Mouse (Mus musculus) ES-E14 (cell line): Measurements from ENCODE around the gene Akap5. TPM values are rescaled to one million over a fixed set of nuclear protein-coding genes. Genes with fewer than 3 reads are reported as not detected.

Source experiments
- DNase-seq: peaks from one replicate; pipeline ENCODE4 v3.0.0-alpha.2; 2013; ENCODE audit warnings: low read depth, low spot score
- H3K27ac ChIP-seq: 2 replicates; pipeline ENCODE4 v1.5.1; 2012; ENCODE audit warnings: low read depth, mild to moderate bottlenecking, low read length, moderate library complexity, mixed read lengths; ENCODE audit not compliant: poor library complexity, insufficient read depth, severe bottlenecking
- H3K36me3 ChIP-seq: 2 replicates; pipeline ENCODE4 v1.6.1; 2012; ENCODE audit warnings: mild to moderate bottlenecking, low read length, moderate library complexity, mixed read lengths; ENCODE audit not compliant: control insufficient read depth, poor library complexity, insufficient read depth, severe bottlenecking
- H3K4me1 ChIP-seq, 2 experiments: fragments of 150-350 bp in 1 of 2; sonication (generic) in 1 of 2; 2 replicates each; pipeline ENCODE4 v1.6.1; 2012; ENCODE audit warnings: low read length in 2 of 2, mild to moderate bottlenecking in 1 of 2, mixed read lengths in 1 of 2; ENCODE audit not compliant: control insufficient read depth in 2 of 2, insufficient read depth in 2 of 2, poor library complexity in 1 of 2
- H3K4me3 ChIP-seq, 2 experiments: fragments of 150-350 bp in 1 of 2; sonication (generic) in 1 of 2; 2 replicates each; pipeline ENCODE4 v1.5.1; 2012; ENCODE audit warnings: low read length in 2 of 2, low read depth in 1 of 2, mild to moderate bottlenecking in 1 of 2, mixed read lengths in 1 of 2; ENCODE audit not compliant: insufficient read depth in 1 of 2, poor library complexity in 1 of 2, severe bottlenecking in 1 of 2
- H3K9ac ChIP-seq: 2 replicates; pipeline ENCODE4 v1.6.1; 2012; ENCODE audit warnings: low read depth, mild to moderate bottlenecking, low read length, mixed read lengths; ENCODE audit not compliant: poor library complexity, insufficient read depth, severe bottlenecking
- H3K9me3 ChIP-seq: fragments of 150-350 bp; sonication (generic); 2 replicates; pipeline ENCODE4 v1.6.1; 2012; ENCODE audit warnings: low read depth, mild to moderate bottlenecking, low read length; ENCODE audit not compliant: control insufficient read depth, insufficient read depth
- CHD2 ChIP-seq: IDR thresholded peaks from 2 replicates; pipeline ENCODE4 v1.6.1; 2014; ENCODE audit warnings: mild to moderate bottlenecking, low read depth, low read length, inconsistent platforms
- HCFC1 ChIP-seq: IDR thresholded peaks from 2 replicates; pipeline ENCODE4 v1.6.1; 2012; ENCODE audit warnings: low read length, inconsistent platforms, borderline replicate concordance; ENCODE audit not compliant: insufficient read depth
- MAFK ChIP-seq: IDR thresholded peaks from 2 replicates; pipeline ENCODE4 v1.6.1; 2014; ENCODE audit warnings: mild to moderate bottlenecking, low read depth, low read length, inconsistent platforms; ENCODE audit not compliant: insufficient read depth
- ZC3H11A ChIP-seq: IDR thresholded peaks from 2 replicates; pipeline ENCODE4 v1.6.1; 2012; ENCODE audit warnings: low read depth, mild to moderate bottlenecking, inconsistent platforms, low read length, borderline replicate concordance
- ZNF384 ChIP-seq: IDR thresholded peaks from 2 replicates; pipeline ENCODE4 v1.6.1; 2012; ENCODE audit warnings: low read depth, low read length, inconsistent platforms
- in situ Hi-C, 2 experiments: fragments of 600-800 bp; cut with MboI; formaldehyde crosslinking; loops; one replicate each; pipeline ENCODE4 v1.15.1; 2025; ENCODE audit warnings: low sequenced_read_pairs in 2 of 2, inconsistent platforms in 1 of 2; ENCODE audit not compliant: unreplicated experiment in 2 of 2
- total RNA-seq: library from RNA; depleted of rRNA; stranded (reverse); fragments of 300-350 nt; gene quantifications from 2 replicates; pipeline ENCODE4 v1.2.3, GENCODE M21; 2012; rRNA removed

Gene Akap5
- total RNA-seq, 1 experiment = 5.2 TPM

- Histone ChIP-seq H3K36me3 (no peaks in the 10 kb centered on the region), H3K9ac (no peak overlapping the region), H3K4me3 (no peak overlapping the region), H3K9me3 (no peaks in the 10 kb centered on the region), H3K4me1 (peaks cover 14 to 16% of the 10 kb centered on the region in 2 experiments; a peak in 2 of 4 replicates), H3K27ac (no peak overlapping the region)
- in situ Hi-C loops = no loop called here
- DNase-seq = no peak
- TF ChIP-seq HCFC1 (no peak), MAFK (no peak), ZNF384 (no peak), ZC3H11A (no peak), CHD2 (no peak)
Observed at GRCm38 (mm10) chr12:76378556-76378955, 53.9 kb downstream of the Akap5 start.

DNA sequence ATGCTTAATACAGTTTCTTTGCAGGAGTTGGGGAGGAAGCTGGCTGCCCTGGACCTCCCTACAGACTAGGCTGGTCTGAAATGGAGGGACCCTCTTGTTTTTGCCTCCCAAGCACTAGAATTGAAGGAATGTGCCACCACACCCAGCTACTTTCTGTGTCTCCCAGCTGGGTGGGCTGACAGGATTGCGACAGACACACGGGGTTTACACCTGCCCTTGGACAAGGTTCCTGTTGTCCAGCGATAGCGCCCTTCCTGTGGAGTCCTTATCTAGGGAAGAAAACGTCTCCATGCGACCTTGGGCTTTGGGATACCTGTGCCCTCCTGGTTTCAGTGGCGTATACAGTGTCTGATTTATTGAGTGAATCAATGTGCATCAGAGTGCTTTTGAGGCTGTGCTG, 55.5 kb downstream of the Akap5 start:
- H3K36me3 ChIP-seq = peaks cover under 1% of the 10 kb centered on the region; the same call in 1 of the 2 replicates
- H3K27ac ChIP-seq = no peak overlapping the region
- no peaks in the 10 kb centered on the region for H3K9me3 ChIP-seq
- H3K4me1 ChIP-seq = peaks cover 16 to 22% of the 10 kb centered on the region in 2 experiments; a peak in 2 of 4 replicates
- in situ Hi-C loops = no loop called here
- no peak for DNase-seq
- H3K9ac ChIP-seq = no peak overlapping the region
- H3K4me3 ChIP-seq = no peak overlapping the region; a peak in 1 of 4 replicates
- no peak for TF ChIP-seq CHD2
- no peak for TF ChIP-seq HCFC1
- TF ChIP-seq ZC3H11A = no peak
- no peak for TF ChIP-seq MAFK

Other genes starting within 250 kb of the Akap5 start
- 0.16 and 0.22 TPM in 2 replicates for gene Esr2, start 147.6 kb upstream of the Akap5 start, total RNA-seq
- gene Tex21, start 78.1 kb upstream of the Akap5 start, total RNA-seq = 1.8 and 2.0 TPM in 2 replicates
- 182 and 198 TPM in 2 replicates for gene Mthfd1, start 69.6 kb upstream of the Akap5 start, total RNA-seq
- gene Zbtb25, start 44.7 kb downstream of the Akap5 start, total RNA-seq = 5.5 and 5.7 TPM in 2 replicates
- gene Zbtb1, start 45.4 kb downstream of the Akap5 start, total RNA-seq = 3.4 and 4.5 TPM in 2 replicates
- 8.1 and 9.2 TPM in 2 replicates for gene Hspa2, start 79.3 kb downstream of the Akap5 start, total RNA-seq
- gene Ppp1r36, start 92.6 kb downstream of the Akap5 start, total RNA-seq = 0.54 and 0.69 TPM in 2 replicates
- gene Plekhg3, start 206.0 kb downstream of the Akap5 start, total RNA-seq = 10.9 and 12.1 TPM in 2 replicates